Mouse (Mus musculus): ENCODE measurements around the gene Ano6.

The Ano6 gene

DNA sequence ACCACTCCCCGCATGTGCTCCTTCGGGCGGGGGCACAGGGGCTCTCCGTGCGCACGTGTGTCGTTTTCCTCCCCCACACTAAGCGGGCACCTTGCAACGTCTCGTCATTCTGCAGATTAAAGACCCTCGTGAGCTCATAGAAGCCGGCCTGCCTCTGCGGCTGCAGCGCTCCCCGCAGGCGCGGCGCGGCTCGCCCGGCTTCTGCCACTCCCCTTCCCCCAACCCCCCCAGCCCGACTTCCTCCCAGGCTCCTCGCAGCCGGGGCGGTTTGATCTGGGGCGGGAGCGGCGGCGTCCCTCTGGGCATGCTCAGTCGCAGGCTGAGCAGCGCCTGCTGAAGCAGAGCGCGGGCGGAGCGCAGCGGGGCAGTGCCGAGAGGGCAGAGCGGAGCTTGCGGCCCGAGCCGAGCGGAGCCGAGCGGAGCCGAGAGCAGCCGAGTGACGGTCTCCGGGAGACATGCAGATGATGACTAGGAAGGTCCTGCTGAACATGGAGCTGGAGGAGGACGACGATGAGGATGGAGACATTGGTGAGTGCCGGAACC lies at the start of gene Ano6:
Gene Ano6 (plus strand): TSS at position 315 of the 543 bp plus-strand sequence.
- DNase-seq (ENCODE audit: low spot score in 2 of 2) = peak; percentile 96

GRCm38 (mm10) chr15:95742955-95743354 lies 47.7 kb upstream of the Ano6 start:
- DNase-seq (ENCODE audit: low spot score in 2 of 2) = no peak

DNA sequence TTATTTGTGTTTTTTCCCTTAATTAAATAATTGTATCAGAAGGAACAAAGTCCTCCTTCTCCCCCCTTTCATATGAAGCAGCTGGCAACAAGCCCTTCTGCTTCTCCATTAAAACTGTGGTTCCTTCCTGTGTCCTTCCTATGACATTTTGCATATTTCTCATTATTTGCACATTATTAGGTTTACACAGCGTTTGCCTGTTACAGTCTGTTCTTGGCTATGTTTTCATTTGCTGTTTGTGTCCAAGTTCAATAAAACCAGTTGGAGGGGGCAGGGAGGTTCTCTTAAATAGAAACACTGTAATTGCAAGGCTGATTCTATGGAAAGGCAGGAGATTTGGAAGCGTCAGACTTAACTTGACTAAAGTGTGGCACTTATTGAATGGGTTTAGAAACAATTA lies 46.8 kb upstream of the Ano6 start:
- no peak for DNase-seq (ENCODE audit: low spot score in 2 of 2)

DNA sequence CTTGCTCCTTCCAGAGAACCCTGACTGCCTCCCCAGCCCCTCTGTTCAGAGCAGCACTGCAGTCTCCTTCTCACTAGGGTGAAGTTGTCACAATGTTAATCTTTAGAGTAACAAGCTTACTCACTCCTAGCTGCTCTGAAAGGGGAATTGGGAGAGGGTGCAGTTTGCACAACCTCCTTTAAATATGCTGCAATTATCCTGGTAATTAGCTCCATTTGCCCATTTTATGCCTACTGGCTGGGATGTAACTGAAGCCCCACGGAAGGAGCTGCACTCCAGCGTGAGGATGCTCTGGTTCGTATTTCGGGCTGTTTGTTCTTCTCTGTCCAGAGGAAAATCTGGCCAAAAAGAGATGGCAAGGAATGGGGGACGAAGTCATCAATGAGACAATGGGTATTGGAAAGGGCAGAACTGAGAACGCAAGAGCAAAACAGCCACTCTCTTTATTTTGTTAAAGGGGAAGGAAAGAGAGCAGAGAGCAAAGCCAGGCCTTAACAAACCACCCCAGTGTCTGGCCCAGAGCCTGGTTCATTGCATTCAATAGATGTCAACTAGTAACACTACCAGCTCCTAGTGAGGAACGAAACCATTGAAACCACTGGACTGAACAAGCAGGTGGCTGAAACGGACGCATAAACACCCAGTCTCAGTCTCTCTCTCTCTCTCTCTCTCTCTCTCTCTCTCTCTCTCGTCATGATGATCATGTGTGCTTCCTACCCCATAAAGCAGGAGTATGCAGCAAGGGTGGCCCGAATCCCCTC lies 45.1 kb upstream of the Ano6 start:
- DNase-seq (ENCODE audit: low spot score in 2 of 2) = no peak

- no peak for DNase-seq (ENCODE audit: low spot score in 2 of 2)
These were observed 44.1 kb upstream of the Ano6 start for GRCm38 (mm10) chr15:95746513-95746912.

DNA sequence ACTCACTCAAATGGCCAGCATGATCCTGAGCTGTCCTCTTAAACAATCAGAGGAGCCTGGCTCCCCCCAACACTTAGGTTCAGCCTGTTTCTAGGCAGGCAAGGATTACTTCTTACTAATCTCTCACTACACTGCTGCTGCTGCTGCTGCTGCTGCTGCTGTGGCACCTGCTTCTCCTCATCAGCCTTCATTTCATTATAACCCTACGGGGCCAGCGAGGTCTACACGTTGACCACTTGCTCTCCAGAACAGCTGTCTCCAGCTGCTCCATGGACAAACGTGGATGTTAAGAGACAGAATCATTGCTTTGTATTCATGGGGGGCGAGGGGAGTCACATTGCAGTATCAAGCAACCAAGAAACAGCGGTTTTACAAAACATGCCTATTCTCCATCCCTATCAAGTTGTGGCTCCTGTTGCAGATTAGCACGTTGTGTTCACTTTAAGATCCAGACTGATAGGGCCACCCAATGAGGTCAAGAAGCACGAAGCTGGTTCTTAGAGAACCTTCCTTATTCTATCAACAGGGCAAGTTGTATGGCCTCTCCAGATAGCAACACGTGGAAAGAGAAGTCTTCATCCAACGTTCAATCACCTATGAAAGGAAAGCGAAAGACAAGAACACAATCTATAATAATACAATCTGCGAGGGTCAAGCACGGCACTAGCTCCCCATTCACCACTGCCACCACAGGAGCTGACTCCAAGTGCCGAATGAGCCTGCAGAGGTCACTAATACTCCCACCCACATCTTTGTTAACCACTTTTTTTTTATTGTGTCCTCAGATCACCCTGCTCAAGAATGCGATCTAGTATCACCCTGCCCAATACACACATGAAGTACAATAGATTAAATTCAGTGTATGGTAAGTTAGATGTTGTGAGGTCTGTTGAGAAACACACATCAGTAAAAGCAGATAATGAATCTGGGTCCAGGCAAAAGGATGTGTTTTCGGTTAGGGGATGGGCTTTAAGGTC lies 43.4 kb upstream of the Ano6 start:
- no peak for DNase-seq (ENCODE audit: low spot score in 2 of 2)

GRCm38 (mm10) chr15:95749216-95749615 lies 41.4 kb upstream of the Ano6 start:
- no peak for DNase-seq (ENCODE audit: low spot score in 2 of 2)

- DNase-seq (ENCODE audit: low spot score in 2 of 2) = no peak
These were observed 40.6 kb upstream of the Ano6 start for GRCm38 (mm10) chr15:95750038-95750437.

DNA sequence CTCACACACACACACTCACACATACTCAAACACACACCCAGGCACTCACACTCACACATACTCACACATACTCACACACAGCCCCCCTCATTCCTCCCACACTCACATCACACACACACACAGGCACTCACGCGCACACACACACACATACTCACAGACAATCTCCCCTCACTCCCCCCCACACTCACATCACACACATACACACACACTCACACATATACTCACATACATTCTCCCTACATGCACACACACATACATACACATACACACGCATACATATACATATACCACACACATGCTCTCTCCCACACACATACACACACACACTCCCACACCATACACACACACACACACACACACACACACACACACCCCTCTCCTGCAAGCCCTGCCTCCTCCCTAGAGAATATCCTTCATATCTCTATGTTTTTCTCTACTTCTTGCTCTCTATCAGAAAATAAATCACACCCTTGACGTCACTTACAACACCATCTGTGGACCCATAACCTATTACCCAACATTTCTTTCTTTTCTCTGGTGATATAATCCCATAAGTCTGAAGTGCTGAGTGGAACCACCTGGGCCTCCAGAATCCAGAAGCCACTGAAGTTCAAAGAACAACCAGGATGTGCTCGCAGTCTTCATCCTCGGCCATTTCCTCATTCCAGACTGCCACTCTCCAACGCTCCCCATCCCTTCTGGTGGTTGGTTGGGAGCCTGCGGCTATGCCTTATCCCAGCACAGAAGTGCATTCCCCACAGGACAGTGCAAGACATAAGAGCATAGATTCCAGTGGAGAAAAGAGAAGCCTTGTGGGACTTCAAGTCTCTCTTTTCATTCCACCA lies 38.6 kb upstream of the Ano6 start:
- no peak for DNase-seq (ENCODE audit: low spot score in 2 of 2)

DNA sequence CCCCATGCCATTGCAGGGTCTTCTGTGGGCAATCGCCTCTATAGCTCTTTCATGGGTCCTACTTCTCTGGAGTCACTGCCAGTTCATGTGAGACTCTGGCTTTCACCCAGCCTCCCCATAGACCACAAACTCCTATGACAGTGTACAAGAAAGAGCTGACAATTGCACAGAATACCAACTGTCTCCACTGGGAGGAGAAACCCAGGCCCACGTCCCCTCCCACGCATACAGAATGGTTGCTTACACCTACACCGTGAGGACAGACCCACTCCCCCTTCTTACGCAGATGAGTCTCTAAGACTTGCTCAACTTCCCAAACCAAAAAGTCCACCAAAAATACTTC lies 38.0 kb upstream of the Ano6 start:
- no peak for DNase-seq (ENCODE audit: low spot score in 2 of 2)

DNA sequence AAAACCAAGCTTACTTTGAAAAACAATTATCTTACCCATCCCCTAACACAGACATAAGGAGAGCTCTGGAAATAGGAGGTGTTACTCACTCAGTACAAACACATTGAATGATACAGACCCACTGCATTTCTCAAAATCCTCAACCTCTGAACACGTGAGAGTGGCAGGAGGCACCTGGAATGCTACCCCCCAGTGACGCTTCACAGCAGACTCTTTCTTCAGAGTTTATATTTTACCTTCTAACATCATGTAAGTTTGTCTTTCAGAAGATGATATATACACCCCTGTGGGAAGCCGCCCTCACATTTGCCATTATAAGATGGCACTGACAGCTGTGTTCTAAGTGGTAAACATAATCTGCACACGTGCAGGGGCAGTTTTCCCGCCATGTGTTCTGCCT lies 37.6 kb upstream of the Ano6 start:
- no peak for DNase-seq (ENCODE audit: low spot score in 2 of 2)

DNA sequence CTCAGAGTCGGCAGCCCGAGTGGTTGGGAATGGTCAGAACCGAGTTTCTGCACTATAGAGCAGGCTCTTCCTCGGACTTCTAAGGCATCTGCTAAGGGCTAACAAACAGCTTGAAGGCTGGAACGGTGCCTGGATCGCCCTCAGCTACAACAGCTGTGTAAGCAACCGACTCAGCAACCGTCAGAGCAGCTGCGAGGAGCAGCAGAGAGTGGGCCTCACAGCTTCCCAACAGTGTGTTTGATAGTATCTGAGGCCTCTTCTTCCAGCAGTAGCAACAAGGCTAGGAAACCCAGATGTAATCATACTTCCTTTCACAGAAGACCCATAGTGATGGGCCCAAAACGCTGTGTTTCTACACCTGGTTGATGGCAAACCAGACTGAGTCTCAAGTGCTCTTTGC lies 33.5 kb upstream of the Ano6 start:
- peak; percentile 88 to 91 for DNase-seq (ENCODE audit: low spot score in 2 of 2)

DNA sequence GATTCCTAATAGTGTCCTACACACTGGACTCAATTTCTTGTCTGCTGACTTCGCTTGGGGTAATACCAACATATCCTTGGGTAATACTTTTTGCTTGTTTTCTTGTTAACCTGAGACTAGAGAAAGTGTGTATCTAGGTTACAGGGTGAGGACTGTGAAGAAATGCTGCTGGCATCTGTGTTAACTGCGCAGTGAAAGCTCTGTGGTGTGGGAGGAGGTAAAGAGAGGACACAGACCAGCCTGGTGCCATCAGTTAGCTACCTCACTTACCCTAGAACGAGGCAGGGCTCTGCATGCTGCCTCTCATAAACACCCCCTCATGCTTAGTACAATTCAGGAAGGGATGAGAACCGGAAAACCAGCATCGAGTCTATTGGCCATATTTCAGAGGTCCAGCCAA lies 32.6 kb upstream of the Ano6 start:
- no peak for DNase-seq (ENCODE audit: low spot score in 2 of 2)

DNA sequence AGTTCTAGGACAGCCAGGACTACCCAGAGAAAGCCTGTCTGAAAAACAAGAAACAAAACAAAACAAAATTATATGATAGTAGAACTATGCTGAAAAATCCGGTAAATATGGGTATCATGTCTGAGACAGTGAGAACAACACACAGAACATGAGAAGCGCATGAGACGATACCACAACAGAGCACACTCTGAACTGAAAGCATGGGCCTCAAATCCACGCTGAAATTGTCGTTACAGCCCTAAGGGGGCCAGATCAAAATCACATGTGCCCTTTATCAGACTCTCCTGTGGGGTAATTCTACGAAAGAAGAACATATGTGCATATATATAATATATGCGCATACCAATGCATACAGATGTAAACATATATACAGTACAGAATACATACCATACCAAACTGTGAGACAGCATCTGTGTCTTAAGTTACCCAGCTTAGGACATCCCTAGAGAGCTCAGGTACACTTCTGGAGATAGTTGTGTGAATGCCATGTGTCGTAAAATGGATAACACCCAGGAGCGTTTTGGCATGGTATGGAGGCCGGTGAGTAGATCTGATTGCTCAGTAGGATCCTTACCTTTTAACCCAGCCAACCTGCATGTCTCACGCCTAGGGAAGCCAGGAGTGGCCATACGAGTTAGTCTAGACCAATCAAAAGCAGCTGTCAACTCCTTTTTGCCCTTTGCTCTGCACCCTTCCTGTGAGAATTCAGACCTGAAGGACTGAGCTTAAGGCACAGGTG lies 31.8 kb upstream of the Ano6 start:
- DNase-seq (ENCODE audit: low spot score in 2 of 2) = no peak

DNA sequence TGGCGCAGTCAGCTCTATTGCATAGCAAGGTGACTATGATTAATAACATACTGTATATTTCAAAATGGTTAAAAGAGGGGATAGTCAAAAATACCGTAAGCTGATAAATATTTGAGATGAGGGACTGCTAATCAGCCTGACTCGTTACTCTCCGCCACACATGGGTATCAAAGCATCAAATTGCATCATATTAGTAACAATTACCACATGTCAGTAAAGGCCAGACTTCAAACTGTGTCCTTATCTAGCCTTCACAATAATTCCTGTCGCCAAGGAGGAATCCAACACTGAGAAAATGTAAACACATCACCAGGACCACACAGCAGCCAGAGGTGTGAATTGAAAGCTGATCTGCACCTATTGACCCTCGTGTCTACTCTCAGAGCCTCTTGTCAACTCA lies 30.8 kb upstream of the Ano6 start:
- DNase-seq (ENCODE audit: low spot score in 2 of 2) = no peak

DNA sequence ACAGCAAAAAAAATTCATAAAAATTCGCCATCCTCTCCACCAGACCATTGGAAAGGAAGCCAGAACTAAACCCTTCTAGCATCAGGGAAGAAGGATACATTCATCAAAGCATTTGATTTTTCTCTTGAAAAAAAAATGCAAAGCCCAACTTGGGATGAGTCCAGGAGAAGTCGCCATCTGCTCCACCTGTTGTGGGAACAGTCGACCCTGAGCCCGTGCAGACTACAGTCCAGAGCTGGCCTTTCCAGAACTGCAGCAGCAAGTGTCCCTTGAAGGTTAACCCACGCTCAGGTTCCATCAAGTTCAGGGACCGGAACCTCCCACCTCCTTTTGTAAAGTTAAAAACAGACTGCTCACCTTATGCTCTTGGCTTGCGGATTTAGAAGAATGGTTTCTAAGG lies 29.2 kb upstream of the Ano6 start:
- no peak for DNase-seq (ENCODE audit: low spot score in 2 of 2)

DNA sequence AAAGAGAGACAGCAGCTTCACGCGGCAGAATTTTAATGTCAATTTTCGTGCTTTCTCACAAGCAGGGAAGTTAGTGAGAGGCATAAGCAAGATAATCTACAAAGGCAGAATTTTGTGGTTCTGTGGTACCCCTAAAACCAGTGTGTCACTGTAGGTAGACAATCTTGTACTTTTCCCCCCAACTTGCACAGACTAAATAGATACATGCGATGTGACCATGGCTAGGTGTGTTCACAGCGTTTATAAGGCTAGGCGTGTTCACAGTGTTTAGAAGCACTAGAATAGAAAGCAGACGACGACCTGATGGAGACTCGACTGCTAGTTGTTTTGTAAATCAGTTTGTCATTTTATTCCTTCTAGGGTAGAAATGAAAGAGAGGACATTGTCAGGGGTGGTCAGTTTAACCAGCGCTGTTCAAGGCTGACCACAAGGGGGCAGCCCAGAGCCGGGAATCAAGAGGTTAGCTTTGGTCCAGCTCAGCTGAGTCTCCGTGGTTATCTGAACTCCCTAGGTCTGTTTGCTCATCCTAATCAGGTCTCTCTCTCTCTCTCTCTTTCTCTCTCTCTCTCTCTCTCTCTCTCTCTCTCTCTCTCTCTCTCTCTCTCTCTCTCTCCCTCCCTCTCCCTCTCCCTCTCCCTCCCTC lies 27.9 kb upstream of the Ano6 start:
- DNase-seq (ENCODE audit: low spot score in 2 of 2) = peak; percentile 57 to 81

- no peak for DNase-seq (ENCODE audit: low spot score in 2 of 2)
These were observed 27.2 kb upstream of the Ano6 start for GRCm38 (mm10) chr15:95763464-95763863.

DNA sequence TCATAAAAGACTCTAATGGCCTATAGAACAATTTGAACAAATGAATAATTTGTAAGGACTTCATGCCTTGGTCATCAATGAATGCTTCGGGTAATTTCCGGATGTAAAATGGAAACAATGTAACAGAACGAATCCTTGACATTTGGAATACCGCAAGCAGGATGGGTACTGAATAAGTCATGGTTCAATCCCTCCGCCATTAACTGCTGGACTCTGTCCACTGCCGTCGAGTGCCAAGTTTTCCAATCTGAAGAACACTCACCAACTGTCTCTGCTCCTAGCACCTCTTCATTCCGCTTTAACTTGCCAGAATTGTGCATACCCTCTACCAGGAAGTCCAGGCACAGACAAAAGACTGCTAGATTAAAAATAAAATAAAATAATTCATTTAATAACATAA lies 25.4 kb upstream of the Ano6 start:
- no peak for DNase-seq (ENCODE audit: low spot score in 2 of 2)

DNA sequence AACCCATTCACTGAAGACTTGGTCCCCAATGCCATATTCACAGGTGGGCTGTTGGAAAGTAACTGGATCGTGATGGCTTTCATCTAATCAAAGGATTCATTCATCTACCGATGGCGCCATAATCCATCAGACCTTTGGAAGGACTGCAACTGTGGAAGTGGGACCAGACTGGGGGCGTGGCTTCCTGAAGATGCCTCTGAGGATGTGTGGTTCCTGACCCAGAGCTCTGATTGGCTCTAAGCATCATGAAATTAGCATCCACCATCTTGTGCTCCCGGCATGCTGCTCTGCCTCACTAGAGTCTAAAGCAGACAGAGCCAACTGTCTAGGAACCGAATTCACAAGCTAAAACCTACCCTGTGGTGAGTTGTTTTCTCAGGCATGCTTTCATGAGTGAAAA lies 24.7 kb upstream of the Ano6 start:
- no peak for DNase-seq (ENCODE audit: low spot score in 2 of 2)

GRCm38 (mm10) chr15:95767825-95768224 lies 22.8 kb upstream of the Ano6 start:
- no peak for DNase-seq (ENCODE audit: low spot score in 2 of 2)

All from right cerebral cortex, postnatal 10 days (tissue).